Mouse (Mus musculus) left cerebral cortex, postnatal 14 days (tissue): ENCODE measurements around the gene Abca17. TPM values are rescaled to one million over a fixed set of nuclear protein-coding genes. Genes with fewer than 3 reads are reported as not detected.

Experiments
- DNase-seq, 2 experiments: peaks; one replicate each; pipeline ENCODE4 v3.0.0; 2021 to 2022; ENCODE audit warnings: low spot score in 2 of 2, mixed read lengths in 1 of 2
- intact Hi-C: fragments of 180-260 bp; cut with DNase I; formaldehyde crosslinking; loops from one replicate; pipeline ENCODE4 v1.15.1; 2025
- total RNA-seq, 2 experiments: library from RNA; stranded (reverse); gene quantifications; 2 replicates each; pipeline ENCODE4 v1.2.3; 2021

The Abca17 gene
- total RNA-seq, 2 experiments from 2014 or later: 0.77 to 1.3 TPM

DNA sequence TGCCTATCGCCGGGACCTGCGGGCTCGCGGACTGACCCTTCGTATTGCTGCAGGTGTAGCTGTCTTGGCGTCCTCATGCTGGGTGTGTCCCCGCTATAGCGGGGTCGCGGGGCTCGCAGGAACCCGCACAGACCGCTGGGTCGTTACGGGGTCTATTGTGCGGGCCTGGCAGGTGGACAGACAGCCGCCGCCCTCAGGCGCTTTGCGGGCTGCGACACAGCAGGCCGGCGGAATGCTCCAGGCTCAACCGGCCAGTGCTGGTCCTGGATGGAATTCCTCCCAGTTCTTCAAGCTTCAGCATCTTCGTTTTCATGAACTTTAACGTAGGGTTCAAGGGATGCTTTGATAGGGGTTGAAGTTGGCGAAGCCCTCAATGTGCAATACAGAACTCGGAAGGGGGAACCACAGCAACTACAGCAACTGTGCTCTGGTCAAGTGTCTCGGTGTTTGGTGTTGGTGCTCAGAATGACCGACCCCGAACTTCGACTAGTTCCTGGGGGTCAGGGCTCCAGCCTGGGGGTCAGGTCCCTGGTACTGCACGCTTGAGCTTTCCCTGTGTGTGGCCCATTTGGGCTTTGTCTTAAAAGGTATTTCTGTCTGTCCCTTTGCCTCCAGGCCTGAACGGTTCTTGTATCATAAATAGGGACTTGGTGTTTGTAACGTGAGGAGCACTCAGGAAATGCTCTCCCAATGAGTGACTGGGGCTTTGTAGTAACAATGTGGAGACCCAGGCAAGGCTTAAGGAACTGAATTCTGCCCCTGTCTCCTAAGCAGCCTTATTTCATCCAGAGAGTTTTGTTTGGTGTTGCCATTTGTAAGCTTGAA lies 1.7 kb upstream of the Abca17 start:
- intact Hi-C loops: loop anchor here (5.0 kb wide), 3 partner anchors 130 to 210 kb away; partner anchors contain the start of gene Tedc2
- no peak for DNase-seq

DNA sequence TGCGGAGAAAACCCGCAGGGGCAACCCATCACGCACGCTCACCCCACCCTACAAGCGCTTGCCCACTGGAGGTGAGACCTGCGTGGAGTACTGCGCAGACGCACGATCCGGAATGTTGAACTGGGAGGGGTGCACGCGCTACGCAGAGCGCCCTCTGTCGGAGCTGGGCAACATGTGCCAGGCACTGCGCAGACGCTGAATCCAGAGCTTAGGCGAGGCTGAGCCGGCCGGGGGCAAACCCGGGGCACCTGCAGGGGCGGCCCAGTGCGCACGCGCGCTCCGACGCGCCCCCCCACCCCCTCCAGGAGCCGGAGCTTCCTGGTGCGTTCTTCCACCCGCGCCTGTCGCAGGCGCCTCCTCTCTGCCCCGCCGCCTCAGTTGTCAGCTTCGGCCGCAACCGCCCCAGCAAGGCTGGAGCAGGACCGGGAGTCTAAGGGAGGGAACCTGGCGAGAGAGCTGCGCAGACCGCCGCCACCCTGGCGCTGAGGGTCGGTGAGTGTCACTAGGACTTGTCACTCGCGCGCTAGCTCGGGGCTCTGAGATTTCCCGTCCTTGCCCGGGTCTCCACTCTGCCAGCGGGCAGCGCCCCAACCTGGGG lies 991 bp upstream of the Abca17 start, which contains the start of gene Abca3:
Gene Abca3, plus strand, starts transcription at position 191 of the 598 bp plus-strand sequence.
- intact Hi-C loops: loop anchor here (5.0 kb wide), 3 partner anchors 130 to 210 kb away; partner anchors contain the start of gene Tedc2
- DNase-seq: peak; percentile 96 to 98

DNA sequence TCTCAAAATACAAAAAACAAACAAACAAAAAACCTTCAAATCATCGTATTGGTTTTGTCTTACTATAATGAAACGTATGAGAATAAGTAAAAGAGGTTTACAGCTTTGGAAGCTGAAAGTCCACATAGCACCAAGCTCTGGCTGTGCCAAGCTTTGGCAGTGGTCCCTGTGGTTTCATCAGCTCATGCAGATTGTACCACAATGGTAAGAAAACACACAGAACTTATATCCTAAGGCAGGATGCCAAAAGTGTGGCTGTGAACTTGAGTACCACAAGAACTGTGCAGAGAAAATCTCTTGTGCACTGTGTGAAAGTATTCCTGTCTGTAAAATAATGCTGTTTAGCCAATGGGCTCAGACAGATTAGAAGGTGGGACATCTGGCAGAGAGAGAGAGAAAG lies 1.7 kb downstream of the Abca17 start:
- no peak for DNase-seq
- intact Hi-C loops: no loop called here

DNA sequence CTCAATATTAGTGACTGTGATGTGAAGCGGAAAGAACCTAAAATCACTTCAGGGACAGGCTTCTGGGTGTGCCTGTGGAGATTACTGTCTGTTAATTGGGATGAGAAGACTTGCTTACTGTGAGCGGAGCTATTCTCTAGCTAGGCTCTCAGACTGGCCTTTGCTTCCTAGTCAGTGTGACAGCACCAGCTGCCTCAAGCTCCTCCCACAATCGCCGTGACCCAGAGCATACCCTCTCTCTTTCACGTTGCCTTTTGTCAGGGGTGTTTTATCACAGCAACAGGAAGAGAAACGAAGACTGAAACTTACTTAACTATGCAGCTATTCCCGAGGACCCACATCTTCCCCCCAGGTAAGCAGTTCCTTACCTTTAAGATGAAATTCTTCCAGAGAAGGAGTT lies 4.0 kb downstream of the Abca17 start:
- intact Hi-C loops: no loop called here
- DNase-seq: no peak

DNA sequence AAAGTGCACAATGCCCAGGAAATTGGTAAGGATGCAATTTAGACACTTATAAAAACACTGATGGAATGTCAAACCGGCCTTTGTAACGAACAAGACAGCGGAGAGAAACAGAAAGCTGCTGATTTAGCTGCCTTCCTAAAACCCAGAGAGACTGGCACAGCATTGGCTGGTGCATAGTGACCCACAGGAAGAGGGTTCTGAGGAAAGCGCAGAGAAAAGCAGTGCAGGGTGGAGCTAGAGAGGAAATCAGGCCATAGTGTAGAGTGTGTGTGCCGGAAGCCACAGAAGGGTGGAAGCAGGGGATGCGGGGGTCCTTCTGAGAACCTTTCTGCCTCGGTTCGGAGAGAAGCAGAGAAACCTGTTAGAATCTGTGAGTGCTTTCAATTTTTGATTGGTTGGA lies 6.2 kb downstream of the Abca17 start:
- no peak for DNase-seq
- intact Hi-C loops: loop anchor here (5.0 kb wide), 1 partner anchor 42 kb away; no protein-coding TSS in a partner anchor

DNA sequence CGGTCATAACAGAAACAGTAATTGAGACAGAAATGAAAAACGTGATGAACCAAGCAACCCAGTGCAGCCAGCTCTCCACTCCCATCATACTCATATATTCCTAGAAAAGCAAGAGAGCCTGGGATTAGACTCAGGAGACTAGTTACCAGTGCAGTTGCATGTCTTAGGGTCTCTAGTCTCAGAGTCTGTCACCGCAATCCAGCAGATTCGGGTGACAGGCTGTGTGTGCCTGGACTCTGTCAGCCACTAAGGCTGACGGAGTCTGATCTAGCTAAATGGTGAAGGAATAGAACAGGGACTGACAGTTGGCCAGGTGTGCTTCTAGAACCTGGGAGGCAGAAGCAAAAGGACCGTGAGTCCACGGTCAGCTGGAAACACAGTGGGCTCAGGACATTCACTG lies 23.2 kb downstream of the Abca17 start:
- intact Hi-C loops: no loop called here
- no peak for DNase-seq

DNA sequence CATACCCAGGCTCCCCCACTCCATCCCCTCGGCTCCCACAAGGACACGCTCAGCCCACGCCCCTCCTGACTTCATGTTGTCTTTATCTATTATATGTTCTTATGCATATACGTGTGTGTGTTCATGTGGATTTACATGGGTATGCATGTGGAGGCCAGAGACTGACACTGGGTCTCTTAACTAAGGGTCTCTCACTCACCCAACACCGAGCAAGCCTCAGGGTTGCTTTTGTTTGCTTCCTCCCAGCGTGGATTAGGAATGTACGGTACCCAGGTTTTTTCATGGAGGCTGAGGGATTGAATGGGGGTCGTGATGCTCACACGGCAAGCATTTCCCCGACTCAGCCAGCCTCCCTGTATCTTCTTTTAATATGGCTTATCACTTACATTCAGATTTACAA lies 25.8 kb downstream of the Abca17 start:
- intact Hi-C loops: no loop called here
- no peak for DNase-seq

DNA sequence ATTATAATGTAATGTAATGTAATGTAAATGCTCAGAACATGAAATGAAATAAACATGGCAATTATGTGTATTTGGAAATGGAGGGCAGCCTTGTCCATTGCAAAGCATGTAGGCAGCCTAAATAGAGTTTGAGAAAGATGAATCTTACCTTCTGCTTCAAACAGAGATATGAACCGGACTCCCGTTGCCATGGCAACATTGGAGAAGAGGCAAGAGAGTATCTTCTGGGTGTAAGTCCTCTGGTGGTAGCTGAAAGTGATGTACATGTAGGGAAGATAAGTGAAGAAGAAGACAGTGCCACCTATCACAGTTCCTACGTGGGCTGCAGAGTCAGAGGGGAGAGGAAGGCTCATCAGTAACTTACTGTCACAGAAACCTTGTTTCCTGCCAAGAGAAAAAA lies 30.0 kb downstream of the Abca17 start:
- intact Hi-C loops: no loop called here
- DNase-seq: peak; percentile 13 to 15

DNA sequence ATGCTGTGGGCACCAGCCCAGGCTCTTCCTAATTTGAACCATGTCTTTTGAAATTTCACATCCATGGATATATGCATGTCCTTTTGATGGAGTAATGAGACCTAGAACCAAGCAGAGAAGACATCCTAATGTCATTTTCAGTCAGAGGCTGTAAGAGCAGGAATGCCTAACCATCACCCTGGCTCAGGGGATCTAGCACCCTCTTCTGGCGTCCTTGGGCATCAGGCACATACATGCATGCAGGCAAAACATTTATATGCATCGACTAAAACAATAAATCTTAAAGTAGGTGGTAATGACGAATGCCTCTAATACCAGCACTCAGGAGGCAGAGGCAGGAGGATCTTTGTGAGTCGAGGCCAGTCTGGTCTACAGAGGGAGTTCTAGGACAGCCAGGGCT lies 43.4 kb downstream of the Abca17 start:
- intact Hi-C loops: no loop called here
- peak; percentile 9 to 18 for DNase-seq

DNA sequence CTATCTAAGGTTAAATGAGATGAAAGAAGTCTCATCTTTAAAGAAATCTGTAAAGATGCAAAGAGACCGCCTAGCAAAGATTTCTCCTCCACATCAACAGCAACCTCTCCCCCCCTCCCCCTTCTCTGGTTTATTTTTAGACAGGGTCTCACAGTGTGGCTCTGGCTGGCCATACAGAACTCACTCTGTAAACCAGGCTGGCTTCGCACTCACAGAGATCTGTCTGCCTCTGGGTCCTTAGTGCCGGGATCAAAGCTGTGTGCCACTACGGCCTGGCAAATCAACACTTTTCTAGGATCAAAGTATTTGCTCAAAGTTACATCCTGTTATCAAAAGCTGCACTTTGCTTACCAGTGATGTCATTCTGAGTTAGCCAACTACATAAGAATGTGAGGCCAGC lies 50.2 kb downstream of the Abca17 start:
- intact Hi-C loops: loop anchor here (5.0 kb wide), 1 partner anchor 42 kb away; no protein-coding TSS in a partner anchor
- DNase-seq: no peak

DNA sequence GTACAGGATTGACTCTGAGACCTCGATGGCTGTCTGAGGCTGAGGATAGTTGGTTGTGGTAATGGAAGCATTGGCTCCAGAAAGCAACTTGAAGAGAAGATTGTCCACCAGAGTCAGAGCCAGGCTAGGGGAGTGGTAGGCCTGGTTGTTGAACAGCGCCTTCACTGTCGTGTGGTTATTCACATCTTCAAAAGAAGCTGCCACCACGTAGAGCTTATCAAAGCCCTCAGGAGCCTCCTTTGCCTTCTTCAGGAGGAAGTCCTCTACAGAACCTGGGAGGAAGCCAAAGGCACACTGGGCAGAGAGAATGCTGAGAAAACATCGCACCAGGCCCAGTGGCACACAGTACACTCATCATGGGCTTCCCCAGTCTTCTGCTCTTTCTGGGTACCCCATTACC lies 61.5 kb downstream of the Abca17 start:
- DNase-seq: no peak
- intact Hi-C loops: no loop called here

DNA sequence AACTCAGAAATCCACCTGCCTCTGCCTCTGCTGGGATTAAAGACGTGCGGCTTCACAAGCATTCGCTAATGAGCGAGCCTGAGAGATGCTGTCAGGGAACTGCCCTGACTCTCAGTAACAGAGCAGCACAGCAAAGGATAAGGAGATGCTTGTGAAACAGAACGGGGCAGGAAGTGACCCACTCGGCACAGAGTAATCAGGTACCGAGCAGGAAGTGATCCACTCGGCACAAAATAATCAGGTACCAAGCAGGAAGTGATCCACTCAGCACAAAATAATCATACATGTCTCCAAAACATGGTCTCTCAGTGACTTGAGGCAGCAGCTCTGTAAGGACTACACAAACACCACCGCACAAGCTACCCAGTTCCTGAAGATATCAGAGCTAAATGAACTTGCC lies 62.4 kb downstream of the Abca17 start:
- intact Hi-C loops: no loop called here
- no peak for DNase-seq

DNA sequence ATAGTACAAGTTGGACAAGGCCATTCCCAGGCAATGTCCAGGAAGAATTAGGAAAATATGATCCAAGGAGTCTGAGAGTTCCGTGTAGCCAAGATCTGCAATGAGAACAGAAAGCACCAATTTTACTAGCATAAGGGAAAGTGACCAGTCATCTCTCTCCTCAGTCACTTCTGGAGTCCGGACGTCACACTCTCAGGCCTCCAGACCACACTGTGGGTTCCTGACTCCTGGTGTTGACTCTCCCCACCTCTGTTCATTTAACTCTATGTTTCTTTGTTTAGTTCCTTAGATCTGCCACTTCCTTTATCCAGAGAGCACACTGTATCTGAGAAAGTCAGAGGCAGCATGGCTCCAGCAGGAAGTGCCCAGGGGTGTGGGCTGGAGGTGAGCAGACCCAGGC lies 65.2 kb downstream of the Abca17 start:
- intact Hi-C loops: no loop called here
- DNase-seq: no peak

DNA sequence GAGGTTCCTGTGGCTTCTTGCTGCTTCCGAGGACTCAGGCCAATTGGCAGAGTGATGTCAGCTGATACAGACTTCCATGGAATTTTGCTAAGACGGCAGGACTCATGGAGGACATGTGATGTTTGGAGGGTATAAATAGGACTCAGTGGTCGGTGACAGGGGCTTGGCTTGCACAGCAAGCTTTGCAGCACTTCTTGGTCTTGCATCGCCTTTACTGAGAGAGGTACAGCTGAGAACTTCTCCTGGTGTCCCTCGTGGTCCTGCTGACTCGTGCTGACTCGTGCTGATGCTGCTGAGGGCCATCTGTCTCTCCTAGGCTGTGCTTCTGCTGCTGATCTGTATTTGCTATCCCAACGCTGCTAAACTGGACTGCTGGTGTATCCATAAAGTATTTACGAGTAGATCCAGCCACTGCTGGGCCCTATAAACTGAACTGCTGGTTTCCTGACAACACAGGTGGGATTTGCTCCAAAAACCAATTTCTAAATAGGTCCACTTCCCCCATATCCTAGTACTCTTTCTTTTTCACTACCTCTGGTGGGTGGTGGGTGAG lies 67.5 kb downstream of the Abca17 start:
- peak in 1 of 2 experiments; percentile 3 for DNase-seq
- intact Hi-C loops: no loop called here

DNA sequence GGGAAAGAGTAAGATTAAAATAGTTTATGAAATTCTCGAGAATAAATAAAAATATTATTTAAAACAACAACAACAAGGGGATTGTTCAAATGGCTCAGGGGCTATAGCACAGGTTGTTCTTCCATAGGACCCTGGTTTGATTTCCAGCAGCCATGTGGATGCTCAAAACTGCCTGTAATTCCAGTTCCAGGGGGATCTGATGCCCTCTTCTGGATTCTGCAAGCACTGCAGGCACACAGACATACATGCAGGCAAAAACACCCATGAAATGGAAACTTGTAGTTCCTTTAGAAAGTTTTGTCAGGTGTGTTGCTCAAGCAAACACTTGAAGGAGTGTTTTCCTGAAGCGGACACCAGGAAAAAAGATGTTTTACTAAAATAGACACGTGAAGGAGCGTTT lies 68.2 kb downstream of the Abca17 start:
- peak in 1 of 2 experiments; percentile 5 for DNase-seq

DNA sequence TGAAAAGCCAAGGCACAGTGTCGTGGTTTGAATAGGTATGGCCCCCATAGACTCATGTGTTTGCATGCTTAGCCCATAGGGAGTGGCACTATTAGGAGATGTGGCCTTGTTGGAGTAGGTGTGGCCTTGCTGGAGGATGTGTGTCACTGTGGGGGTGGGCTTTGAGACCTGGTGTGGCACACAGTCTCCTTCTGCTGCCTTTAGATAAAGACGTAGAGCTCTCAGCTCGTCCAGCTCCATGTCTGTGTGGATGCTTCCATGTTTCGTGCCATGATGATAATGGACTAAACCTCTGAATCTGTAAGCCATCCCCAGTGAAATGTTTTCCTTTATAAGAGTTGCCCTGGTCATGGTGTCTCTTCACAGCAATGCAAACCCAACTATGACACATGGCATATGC lies 71.0 kb downstream of the Abca17 start:
- intact Hi-C loops: no loop called here
- no peak for DNase-seq

More for the DNA sequence above, 68.2 kb downstream of the Abca17 start:
- intact Hi-C loops: no loop called here

DNA sequence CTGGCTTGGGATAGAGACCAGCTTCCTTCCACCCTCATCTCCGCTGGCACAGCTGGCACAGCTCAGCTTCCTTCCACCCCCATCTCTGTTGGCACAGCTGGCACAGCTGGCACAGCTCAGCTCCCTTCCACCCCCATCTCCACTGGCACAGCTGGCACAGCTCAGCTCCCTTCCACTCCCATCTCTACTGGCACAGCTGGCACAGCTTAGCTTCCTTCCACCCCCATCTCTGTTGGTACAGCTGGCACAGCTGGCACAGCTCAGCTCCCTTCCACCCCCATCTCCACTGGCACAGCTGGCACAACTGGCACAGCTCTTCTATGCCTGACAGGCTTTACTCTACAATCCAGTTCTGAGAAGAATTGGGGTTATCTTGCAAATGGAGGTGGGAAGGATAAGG lies 83.7 kb downstream of the Abca17 start:
- intact Hi-C loops: no loop called here
- DNase-seq: no peak

DNA sequence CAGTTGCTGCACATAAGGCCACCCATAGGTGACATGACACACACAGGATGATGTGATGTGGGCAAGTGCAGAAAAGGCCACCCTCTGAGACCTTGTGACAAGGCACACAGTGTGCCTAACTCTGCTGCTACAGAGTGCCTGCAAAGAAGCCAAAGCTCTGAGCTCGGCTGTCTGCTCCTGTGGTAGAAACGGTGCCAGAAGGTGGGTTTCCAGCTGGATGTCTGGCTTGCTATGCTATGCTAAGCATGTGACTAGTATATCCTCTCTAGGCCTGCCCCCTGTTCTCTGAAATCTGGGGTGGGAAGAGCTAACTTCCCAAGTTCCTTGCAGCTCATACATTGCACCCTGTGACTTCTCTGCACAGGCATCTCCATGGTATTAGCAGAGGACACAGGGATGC lies 86.1 kb downstream of the Abca17 start:
- intact Hi-C loops: no loop called here
- peak in 1 of 2 experiments; percentile 25 for DNase-seq

DNA sequence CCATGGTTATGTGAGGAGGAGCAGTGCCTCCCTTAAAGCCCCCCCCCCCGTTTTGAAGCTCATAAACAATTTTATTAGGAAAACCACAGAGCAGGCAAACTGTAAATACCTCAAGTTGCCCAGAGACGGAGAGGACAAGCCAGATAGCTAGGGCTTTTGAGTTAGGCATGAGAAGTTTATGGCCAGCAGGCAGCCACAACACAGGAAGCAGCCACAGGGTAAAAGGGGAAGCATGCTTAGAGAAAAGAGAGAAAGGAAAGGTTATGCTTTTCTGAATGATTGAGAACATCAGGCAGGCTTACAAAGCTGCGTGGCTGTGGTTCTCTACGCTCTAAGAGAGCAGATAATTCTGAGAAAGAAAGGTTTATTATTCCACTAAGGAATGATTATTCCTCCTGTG lies 90.4 kb downstream of the Abca17 start:
- DNase-seq: no peak
- intact Hi-C loops: no loop called here

DNA sequence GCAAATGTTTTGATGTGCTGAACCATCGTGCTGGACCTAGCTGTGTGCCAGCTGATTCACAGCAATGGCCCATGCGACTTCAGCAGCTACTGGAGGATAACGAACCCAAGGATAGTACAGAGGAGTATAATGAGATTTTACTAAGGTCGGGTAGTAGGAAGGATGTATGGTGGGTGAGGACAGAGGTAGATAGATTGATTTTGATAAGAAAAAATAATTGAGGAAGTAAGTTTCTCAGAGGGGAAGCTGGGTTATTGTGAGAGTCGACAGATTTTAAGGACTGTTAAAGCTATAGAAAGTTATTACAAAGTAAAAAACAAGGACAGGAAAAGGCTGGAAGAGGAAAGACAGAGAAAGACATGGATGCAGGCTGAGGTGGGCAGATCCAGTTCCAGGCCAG lies 91.2 kb downstream of the Abca17 start:
- no peak for DNase-seq
- intact Hi-C loops: no loop called here

DNA sequence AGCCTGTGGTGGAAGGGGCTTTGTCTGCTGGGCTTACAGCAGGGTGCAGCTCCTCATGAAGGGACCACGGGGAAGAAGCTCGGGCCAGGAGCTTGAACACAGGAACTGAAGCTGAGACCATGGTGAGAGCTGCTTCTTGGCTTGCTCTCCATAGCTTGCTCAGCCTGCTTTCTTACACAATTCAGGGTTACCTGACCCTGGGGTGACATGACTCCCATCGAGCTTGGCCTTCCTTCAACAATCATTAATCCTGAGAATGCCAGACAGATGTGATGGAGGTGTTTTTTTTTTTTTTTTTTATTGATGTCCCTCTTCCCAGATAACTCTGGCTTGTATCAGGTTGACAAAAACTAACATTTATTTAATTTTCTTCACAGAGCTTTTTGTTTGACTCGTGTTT lies 91.9 kb downstream of the Abca17 start:
- no peak for DNase-seq
- intact Hi-C loops: no loop called here
